Mouse (Mus musculus) mouse embryonic stem cell (cell line): ENCODE results near the gene Cct3.
"Not testable (repeated sequence)": the region's sequence is repeated elsewhere in the genome, so short reads cannot be mapped to it uniquely, and the experiment has no call there.

ENCODE experiments used
- in situ Hi-C, 2 experiments: fragments of 300-500 bp; cut with MboI; formaldehyde crosslinking; loops; 1 replicate in 1 of 2; 3 replicates in 1 of 2; pipeline ENCODE4 v1.14.3; 2019 to 2020; ENCODE audit warnings: low sequenced_read_pairs in 2 of 2, low pct_unique_long_range_greater_than_20kb in 1 of 2, mixed read lengths in 1 of 2; ENCODE audit not compliant: unreplicated experiment in 1 of 2

Cct3 gene

GRCm38 (mm10) chr3:88350732-88351131 is 53.8 kb downstream of the Cct3 start:
- in situ Hi-C loops: loop anchor here (5.0 kb wide), 1 partner anchor 38 kb away; no protein-coding TSS in a partner anchor

GRCm38 (mm10) chr3:88352907-88353306 is 56.0 kb downstream of the Cct3 start:
- in situ Hi-C loops: loop anchor here (5.0 kb wide), 1 partner anchor 41 kb away; no protein-coding TSS in a partner anchor

- in situ Hi-C loops: loop anchor here (5.0 kb wide), 1 partner anchor 42 kb away; no protein-coding TSS in a partner anchor
Measured at GRCm38 (mm10) chr3:88354396-88355165, 57.7 kb downstream of the Cct3 start.

GRCm38 (mm10) chr3:88359584-88359983 is 62.7 kb downstream of the Cct3 start:
- in situ Hi-C loops: no loop called here

GRCm38 (mm10) chr3:88359989-88360388 is 63.1 kb downstream of the Cct3 start:
- in situ Hi-C loops: no loop called here

- in situ Hi-C loops: no loop called here
Measured at GRCm38 (mm10) chr3:88361096-88361495, 64.2 kb downstream of the Cct3 start.

- in situ Hi-C loops: no loop called here
Measured at GRCm38 (mm10) chr3:88361612-88362313, 64.8 kb downstream of the Cct3 start.

GRCm38 (mm10) chr3:88363700-88364099 is 66.8 kb downstream of the Cct3 start:
- in situ Hi-C loops: no loop called here

- in situ Hi-C loops: no loop called here
Measured at GRCm38 (mm10) chr3:88364337-88364736, 67.4 kb downstream of the Cct3 start, which contains the start of gene Paqr6. Gene Paqr6 (plus strand): TSS chr3:88364584.

GRCm38 (mm10) chr3:88365705-88366361 is 68.9 kb downstream of the Cct3 start:
- in situ Hi-C loops: no loop called here

- in situ Hi-C loops: not testable (repeated sequence)
Measured at GRCm38 (mm10) chr3:88366830-88367428, 70.0 kb downstream of the Cct3 start.

GRCm38 (mm10) chr3:88367517-88367916 is 70.6 kb downstream of the Cct3 start:
- in situ Hi-C loops: not testable (repeated sequence)

- in situ Hi-C loops: not testable (repeated sequence)
Measured at GRCm38 (mm10) chr3:88368511-88368910, 71.6 kb downstream of the Cct3 start.
